Mouse (Mus musculus): ENCODE data around the gene Fam71a. TPM values are rescaled to one million over a fixed set of nuclear protein-coding genes. Genes with fewer than 3 reads are reported as not detected.

The Fam71a gene
- polyA plus RNA-seq, 1 experiment from 2014 or later, result not detected

Other genes with a start within 250 kb of the Fam71a start
- gene Angel2, start 239.7 kb downstream of the Fam71a start, polyA plus RNA-seq (2016; fragmentation: Nextera tagmentation; extraction: Ambion mirVana), result 63.7 and 65.3 TPM in 2 replicates
- 65.0 and 65.5 TPM in 2 replicates for gene Vash2, start 185.5 kb downstream of the Fam71a start, polyA plus RNA-seq (2016; fragmentation: Nextera tagmentation; extraction: Ambion mirVana)
- 9.7 and 11.5 TPM in 2 replicates for gene Flvcr1, start 138.7 kb downstream of the Fam71a start, polyA plus RNA-seq (2016; fragmentation: Nextera tagmentation; extraction: Ambion mirVana)
- gene Spata45, start 128.2 kb downstream of the Fam71a start, polyA plus RNA-seq (2016; fragmentation: Nextera tagmentation; extraction: Ambion mirVana), result not detected in 2 replicates
- gene Tatdn3, start 101.9 kb downstream of the Fam71a start, polyA plus RNA-seq (2016; fragmentation: Nextera tagmentation; extraction: Ambion mirVana), result 11.9 and 15.3 TPM in 2 replicates
- 26.4 and 28.1 TPM in 2 replicates for gene Nsl1, start 101.8 kb downstream of the Fam71a start, polyA plus RNA-seq (2016; fragmentation: Nextera tagmentation; extraction: Ambion mirVana)
- gene Batf3, start 67.0 kb downstream of the Fam71a start, polyA plus RNA-seq (2016; fragmentation: Nextera tagmentation; extraction: Ambion mirVana), result 3.5 and 3.7 TPM in 2 replicates
- gene Atf3, start 53.2 kb upstream of the Fam71a start, polyA plus RNA-seq (2016; fragmentation: Nextera tagmentation; extraction: Ambion mirVana), result 0.96 and 1.7 TPM in 2 replicates
- 50.9 and 61.3 TPM in 2 replicates for gene Nenf, start 153.4 kb upstream of the Fam71a start, polyA plus RNA-seq (2016; fragmentation: Nextera tagmentation; extraction: Ambion mirVana)
- 36.8 and 39.3 TPM in 2 replicates for gene Tmem206, start 161.1 kb upstream of the Fam71a start, polyA plus RNA-seq (2016; fragmentation: Nextera tagmentation; extraction: Ambion mirVana)
- 9.0 and 12.2 TPM in 2 replicates for gene Ppp2r5a, start 238.5 kb upstream of the Fam71a start, polyA plus RNA-seq (2016; fragmentation: Nextera tagmentation; extraction: Ambion mirVana)